Mouse (Mus musculus) heart, postnatal 0 days (tissue): ENCODE measurements around the gene Gm49320. TPM values are rescaled to one million over a fixed set of nuclear protein-coding genes. Genes with fewer than 3 reads are reported as not detected.
"Not testable (repeated sequence)": the region's sequence is repeated elsewhere in the genome, so short reads cannot be mapped to it uniquely, and the experiment has no call there.

Experiments
- ATAC-seq: fragments of 200-750 bp; cut with Nextera tagmentation; 2 replicates; pipeline ENCODE4 v1.8.0; 2017; ENCODE audit warnings: low read depth, moderate number of reproducible peaks, moderate library complexity; ENCODE audit not compliant: insufficient read depth
- DNase-seq: peaks from one replicate; pipeline ENCODE4 v3.0.0-alpha.2; 2016; ENCODE audit warnings: low spot score
- H3K27ac ChIP-seq: fragments of 300-500 bp; sonication (generic); 2 replicates; pipeline ENCODE4 v1.5.1; 2014; ENCODE audit warnings: low read depth, mild to moderate bottlenecking
- H3K27me3 ChIP-seq: fragments of 300-500 bp; sonication (generic); 2 replicates; pipeline ENCODE4 v1.6.1; 2014; ENCODE audit warnings: low read length, mixed read lengths; ENCODE audit not compliant: control insufficient read depth, insufficient read depth
- H3K36me3 ChIP-seq: fragments of 300-500 bp; sonication (generic); replicated peaks from 2 replicates; pipeline ENCODE4 v1.6.1; 2014; ENCODE audit warnings: low read length, mixed read lengths; ENCODE audit not compliant: control insufficient read depth, insufficient read depth
- H3K4me1 ChIP-seq: fragments of 300-500 bp; sonication (generic); 2 replicates; pipeline ENCODE4 v1.6.1; 2014; ENCODE audit warnings: antibody characterized with exemption; ENCODE audit not compliant: control insufficient read depth, insufficient read depth
- H3K4me2 ChIP-seq: fragments of 300-500 bp; sonication (generic); 2 replicates; pipeline ENCODE4 v1.6.1; 2014; ENCODE audit warnings: low read depth, mild to moderate bottlenecking, low read length, moderate library complexity
- H3K4me3 ChIP-seq: fragments of 300-500 bp; sonication (generic); 2 replicates; pipeline ENCODE4 v1.5.1; 2014; ENCODE audit warnings: low read depth, low read length
- H3K9ac ChIP-seq: fragments of 300-500 bp; sonication (generic); replicated peaks from 2 replicates; pipeline ENCODE4 v1.6.1; 2014; ENCODE audit warnings: low read depth, low read length, mixed read lengths
- H3K9me3 ChIP-seq: fragments of 300-500 bp; sonication (generic); replicated peaks from 2 replicates; pipeline ENCODE4 v1.6.1; 2016; ENCODE audit warnings: low read length; ENCODE audit not compliant: control insufficient read depth
- CTCF ChIP-seq: IDR thresholded peaks from 2 replicates; pipeline ENCODE4 v1.5.1; 2016; ENCODE audit warnings: antibody characterized with exemption, control low read depth, low read depth
- EP300 ChIP-seq: IDR thresholded peaks from 2 replicates; pipeline ENCODE4 v1.6.1; 2016; ENCODE audit warnings: antibody characterized with exemption, low read depth
- WGBS: fragments of 180-500 bp; shearing (Covaris S2); extraction: QIAGEN DNeasy Blood & Tissue Kit; methylation state at CpG from one replicate; pipeline ENCODE4 v1.1.7; 2014; 5-methylcytosine and 5-hydroxymethylcytosine counted together
- polyA plus RNA-seq: library from polyadenylated mRNA; unstranded; fragments of >200 nt; fragmentation: Nextera tagmentation; extraction: Ambion mirVana; gene quantifications from 2 replicates; pipeline ENCODE4 v1.2.1, GENCODE M21; 2015
- total RNA-seq: library from RNA; depleted of rRNA; stranded (reverse); fragments of >200 nt; gene quantifications from 2 replicates; pipeline ENCODE4 v1.2.3, GENCODE M21; 2014; ENCODE audit warnings: low replicate concordance

Gene Gm49320
- total and polyA plus RNA-seq, 2 experiments from 2014 or later, result 0.19 TPM; not detected in 1

GRCm38 (mm10) chr8:4252934-4253841, 14.5 kb downstream of the Gm49320 start, which contains the start of gene Snapc2:
Snapc2 (plus strand) TSS chr8:4253080.
- TF ChIP-seq CTCF (no peak), EP300 (no peak)
- H3K9ac ChIP-seq, result peak within 1 kb of the TSS; percentile 67
- ATAC-seq (peak; percentile 88), DNase-seq (peak; percentile 90)
- peaks cover 21% of the 10 kb centered on the region for H3K36me3 ChIP-seq
- H3K27ac ChIP-seq, result peak within 1 kb of the TSS; percentile 83
- no peaks in the 10 kb centered on the region for H3K9me3 ChIP-seq
- WGBS, result under 1% methylated on average over 68 of the region's 69 CpGs
- peaks cover 17% of the 10 kb centered on the region; the same call in 1 of the 2 replicates for H3K4me1 ChIP-seq
- peak within 1 kb of the TSS; percentile 84 for H3K4me3 ChIP-seq
- no peaks in the 10 kb centered on the region for H3K27me3 ChIP-seq
- peak within 1 kb of the TSS; percentile 89 for H3K4me2 ChIP-seq

- Histone ChIP-seq H3K9me3 (no peaks in the 10 kb centered on the region), H3K27ac (no peak overlapping the region), H3K9ac (no peak overlapping the region), H3K4me2 (peak overlapping the region; percentile 89), H3K27me3 (no peaks in the 10 kb centered on the region), H3K4me3 (peak overlapping the region; percentile 84), H3K36me3 (peaks cover 20% of the 10 kb centered on the region), H3K4me1 (peaks cover 18% of the 10 kb centered on the region)
- peak; percentile 55 for TF ChIP-seq CTCF
- TF ChIP-seq EP300, result no peak
- WGBS, result 72% methylated on average over 6 of the region's 6 CpGs
- ATAC-seq, result no peak
- DNase-seq, result peak; percentile 48
Measured at GRCm38 (mm10) chr8:4254001-4254400, 15.3 kb downstream of the Gm49320 start.

GRCm38 (mm10) chr8:4255471-4255870, 16.8 kb downstream of the Gm49320 start:
- H3K4me1 ChIP-seq, result peaks cover 18% of the 10 kb centered on the region
- not testable (repeated sequence) for H3K4me2 ChIP-seq, H3K4me3 ChIP-seq, H3K27ac ChIP-seq, H3K9me3 ChIP-seq, H3K9ac ChIP-seq, DNase-seq, H3K27me3 ChIP-seq, ATAC-seq
- 83% methylated on average over 7 of the region's 7 CpGs for WGBS
- H3K36me3 ChIP-seq, result peaks cover 29% of the 10 kb centered on the region

DNA sequence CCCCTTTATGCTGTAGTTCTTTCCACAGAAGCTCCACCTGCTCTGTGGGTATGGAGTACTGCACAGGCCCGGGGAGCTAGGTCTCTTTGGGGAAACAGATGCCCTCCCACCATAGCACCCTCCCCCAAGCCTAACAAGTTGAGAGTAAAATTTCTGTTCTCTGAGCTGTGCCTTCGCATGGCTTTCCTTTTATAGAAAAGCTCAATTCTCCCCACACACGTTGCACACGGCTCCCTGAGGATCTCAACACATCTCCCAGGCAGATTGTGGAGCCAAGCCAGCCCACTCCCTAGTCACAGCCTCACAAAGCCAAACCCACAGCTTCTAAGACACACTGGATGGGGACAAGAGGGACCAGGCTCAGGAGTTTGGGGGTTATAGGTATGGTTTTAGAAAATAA, 18.2 kb downstream of the Gm49320 start:
- no peak overlapping the region for H3K4me3 ChIP-seq
- TF ChIP-seq EP300 (no peak), CTCF (no peak)
- no peak for ATAC-seq
- H3K27ac ChIP-seq, result no peak overlapping the region
- no peak for DNase-seq
- no peak overlapping the region for H3K4me2 ChIP-seq
- no peaks in the 10 kb centered on the region for H3K9me3 ChIP-seq
- peaks cover 43% of the 10 kb centered on the region for H3K36me3 ChIP-seq
- 35% methylated on average over 4 of the region's 4 CpGs for WGBS
- no peak overlapping the region for H3K9ac ChIP-seq
- H3K27me3 ChIP-seq, result no peaks in the 10 kb centered on the region
- H3K4me1 ChIP-seq, result peaks cover 18% of the 10 kb centered on the region

DNA sequence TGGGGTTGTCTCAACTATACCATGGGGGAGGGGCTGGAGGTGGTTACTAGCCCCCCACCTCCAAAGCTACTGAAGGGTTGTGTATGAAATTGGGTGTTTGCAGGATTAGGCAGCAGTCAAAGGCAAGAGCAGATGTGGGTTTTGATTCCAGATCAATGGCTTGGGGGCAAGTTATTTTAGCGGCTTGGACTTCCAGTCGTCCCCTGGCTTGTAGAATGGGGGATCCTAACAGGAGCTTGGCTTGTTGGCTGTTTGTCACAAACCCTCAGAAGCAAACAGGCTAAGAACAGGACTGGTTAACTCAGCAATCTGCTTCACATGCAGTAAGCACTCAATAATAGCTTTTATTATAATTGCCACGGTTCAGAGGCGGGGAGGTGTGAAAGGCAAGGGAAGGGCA, 18.7 kb downstream of the Gm49320 start:
- Histone ChIP-seq H3K4me2 (no peak overlapping the region), H3K4me1 (peaks cover 17% of the 10 kb centered on the region), H3K27me3 (no peaks in the 10 kb centered on the region), H3K36me3 (peaks cover 48% of the 10 kb centered on the region), H3K27ac (no peak overlapping the region), H3K9me3 (no peaks in the 10 kb centered on the region), H3K4me3 (no peak overlapping the region), H3K9ac (no peak overlapping the region)
- DNase-seq, result no peak
- ATAC-seq, result no peak
- WGBS, result 84% methylated on average over 4 of the region's 4 CpGs
- TF ChIP-seq EP300, result no peak
- TF ChIP-seq CTCF, result no peak
